Mouse (Mus musculus) embryonic fibroblast, embryonic 13.5 days (primary cell): Measurements from ENCODE around the gene Kbtbd8.

Source experiments
- CTCF ChIP-seq: IDR thresholded peaks from 2 replicates; pipeline ENCODE4 v1.5.1; 2011; ENCODE audit warnings: mild to moderate bottlenecking, control low read depth, low read length, moderate library complexity, borderline replicate concordance; ENCODE audit not compliant: insufficient read depth
- POLR2A ChIP-seq: IDR thresholded peaks from 2 replicates; pipeline ENCODE4 v1.6.1; 2011; ENCODE audit warnings: low read depth, mild to moderate bottlenecking, control low read depth, low read length, moderate library complexity

- TF ChIP-seq CTCF (no peak), POLR2A (no peak)
These were observed 47.3 kb upstream of the Kbtbd8 start for GRCm38 (mm10) chr6:95069753-95070152.
